Mouse (Mus musculus) urinary bladder, postnatal 36 days (tissue): ENCODE measurements at regions not wholly inside any gene's neighbourhood (a gene's known extent, or its start where the extent isn't known, plus 50 kb on each side); places are given as distances from the start of the nearest gene placed in this dataset.
"Not testable (repeated sequence)": the region's sequence is repeated elsewhere in the genome, so short reads cannot be mapped to it uniquely, and the experiment has no call there.

Experiments
- DNase-seq, 2 experiments: peaks; one replicate each; pipeline ENCODE4 v3.0.0; 2022; ENCODE audit warnings: low spot score in 2 of 2, mixed read lengths in 1 of 2

GRCm38 (mm10) chr14:17057355-17057754, 238.4 kb upstream of the Rarb start:
- no peak for DNase-seq

GRCm38 (mm10) chr14:17055741-17056140, 236.8 kb upstream of the Rarb start:
- DNase-seq, result no peak

GRCm38 (mm10) chr14:17054381-17054780, 235.4 kb upstream of the Rarb start:
- DNase-seq, result no peak

GRCm38 (mm10) chr14:17046808-17047207, 227.9 kb upstream of the Rarb start:
- no peak for DNase-seq

- DNase-seq, result no peak
These were observed 226.6 kb upstream of the Rarb start for GRCm38 (mm10) chr14:17045426-17046132.

GRCm38 (mm10) chr14:17020603-17021356, 201.8 kb upstream of the Rarb start:
- DNase-seq, result no peak

GRCm38 (mm10) chr14:17012931-17013330, 194.0 kb upstream of the Rarb start:
- DNase-seq, result no peak

- no peak for DNase-seq
These were observed 193.2 kb upstream of the Rarb start for GRCm38 (mm10) chr14:17012200-17012599.

- peak; percentile 5 to 8 for DNase-seq
These were observed 186.4 kb upstream of the Rarb start for GRCm38 (mm10) chr14:17005194-17006018.

GRCm38 (mm10) chr14:17004714-17005113, 185.8 kb upstream of the Rarb start:
- DNase-seq, result no peak

- no peak for DNase-seq
These were observed 177.8 kb upstream of the Rarb start for GRCm38 (mm10) chr14:16996716-16997115.

GRCm38 (mm10) chr14:16970911-16971310, 152.0 kb upstream of the Rarb start:
- DNase-seq, result not testable (repeated sequence)

- no peak for DNase-seq
These were observed 145.9 kb upstream of the Rarb start for GRCm38 (mm10) chr14:16964717-16965391.

- no peak for DNase-seq
These were observed 143.4 kb upstream of the Rarb start for GRCm38 (mm10) chr14:16962216-16962826.

GRCm38 (mm10) chr14:16957802-16958201, 138.8 kb upstream of the Rarb start:
- DNase-seq, result peak; percentile 6 to 25

- no peak for DNase-seq
These were observed 135.8 kb upstream of the Rarb start for GRCm38 (mm10) chr14:16954511-16955443.

- no peak for DNase-seq
These were observed 129.8 kb upstream of the Rarb start for GRCm38 (mm10) chr14:16948736-16949135.

GRCm38 (mm10) chr14:16944441-16944840, 125.5 kb upstream of the Rarb start:
- no peak for DNase-seq

- no peak for DNase-seq
These were observed 124.6 kb upstream of the Rarb start for GRCm38 (mm10) chr14:16943531-16943930.

GRCm38 (mm10) chr14:16927136-16927535, 108.2 kb upstream of the Rarb start:
- no peak for DNase-seq
